ENCODE assay signal across 11 mouse cellular contexts in genomic region chr2:156924210-156924898, GRCm38 (mm10). TPM values are rescaled to one million over a fixed set of nuclear protein-coding genes. Genes with fewer than 3 reads are reported as not detected.
A peak's percentile ranks its signal among the peaks of the same experiment; 100 is the strongest.
DNase-seq lines count a peak whose midpoint lies in the region; ATAC-seq and TF ChIP-seq lines count a peak whose summit lies in the region.
"Had no signal": no experiment of that assay in that cellular context is flagged by ENCODE, and none has a peak within 500 bp of the region (broad histone marks: within the 10 kb centered on the region; RNA-seq: fewer than 3 reads in every experiment).

No protein-coding gene starts in this region.

- no peaks in the 10 kb centered on the region for H3K9me3 ChIP-seq in limb, embryonic 14.5 days (ENCODE audit: control insufficient read depth, low read length)
- no peaks in the 10 kb centered on the region for H3K9me3 ChIP-seq in limb, embryonic 10.5 days (replicated peaks)
- H3K9me3 ChIP-seq in liver, embryonic 13.5 days (replicated peaks), result no peaks in the 10 kb centered on the region
- no peaks in the 10 kb centered on the region for H3K9me3 ChIP-seq in midbrain, embryonic 13.5 days
- H3K9me3 ChIP-seq: limb, embryonic 13.5 days had no signal

- no peaks in the 10 kb centered on the region for H3K4me1 ChIP-seq in limb, embryonic 14.5 days (ENCODE audit: control insufficient read depth, insufficient read depth, low read length)
- H3K4me1 ChIP-seq in limb, embryonic 10.5 days, result peaks cover 6% of the 10 kb centered on the region
- peaks cover 81% of the 10 kb centered on the region for H3K4me1 ChIP-seq in liver, embryonic 13.5 days (replicated peaks)
- H3K4me1 ChIP-seq in midbrain, embryonic 13.5 days (replicated peaks), result peaks cover 4% of the 10 kb centered on the region; the same call in 1 of the 2 replicates
- H3K4me1 ChIP-seq: limb, embryonic 13.5 days had no signal

- H3K27ac ChIP-seq in limb, embryonic 14.5 days (replicated peaks; ENCODE audit: low read depth, low read length), result no peak overlapping the region
- H3K27ac ChIP-seq in limb, embryonic 10.5 days, result no peak overlapping the region
- peak overlapping the region; percentile 95 for H3K27ac ChIP-seq in liver, embryonic 13.5 days
- H3K27ac ChIP-seq in midbrain, embryonic 13.5 days, result no peak overlapping the region
- H3K27ac ChIP-seq: limb, embryonic 13.5 days had no signal

- peaks cover 18% of the 10 kb centered on the region; the same call in 1 of the 2 replicates for H3K36me3 ChIP-seq in limb, embryonic 14.5 days (ENCODE audit: control insufficient read depth, insufficient read depth, low read length)
- peaks cover 4% of the 10 kb centered on the region; the same call in 1 of the 2 replicates for H3K36me3 ChIP-seq in limb, embryonic 10.5 days
- peaks cover 31% of the 10 kb centered on the region for H3K36me3 ChIP-seq in liver, embryonic 13.5 days
- H3K36me3 ChIP-seq in midbrain, embryonic 13.5 days, result peaks cover 25% of the 10 kb centered on the region

- 44% methylated on average over 3 of the region's 3 CpGs for WGBS in limb, embryonic 14.5 days
- 68% methylated on average over 3 of the region's 3 CpGs for WGBS in limb, embryonic 10.5 days
- WGBS in liver, embryonic 13.5 days (ENCODE audit: insufficient replicate concordance), result 9% methylated on average over 3 of the region's 3 CpGs
- 71% methylated on average over 3 of the region's 3 CpGs for WGBS in midbrain, embryonic 13.5 days

- no peak overlapping the region for H3K9ac ChIP-seq in limb, embryonic 14.5 days (ENCODE audit: low read depth, low read length, severe bottlenecking)
- H3K9ac ChIP-seq in liver, embryonic 13.5 days, result peak overlapping the region; percentile 65
- no peak overlapping the region for H3K9ac ChIP-seq in midbrain, embryonic 13.5 days (replicated peaks)
- H3K9ac ChIP-seq: limb, embryonic 13.5 days had no signal

- H3K27me3 ChIP-seq in limb, embryonic 14.5 days (ENCODE audit: control insufficient read depth, insufficient read depth, low read length), result no peaks in the 10 kb centered on the region
- H3K27me3 ChIP-seq in limb, embryonic 10.5 days (ENCODE audit: low read depth, poor library complexity, severe bottlenecking), result no peaks in the 10 kb centered on the region
- no peaks in the 10 kb centered on the region for H3K27me3 ChIP-seq in liver, embryonic 13.5 days
- H3K27me3 ChIP-seq in midbrain, embryonic 13.5 days, result no peaks in the 10 kb centered on the region
- H3K27me3 ChIP-seq: limb, embryonic 13.5 days had no signal

- ATAC-seq in limb, embryonic 14.5 days (ENCODE audit: low FRiP score, low read depth), result no peak
- ATAC-seq in liver, embryonic 13.5 days (ENCODE audit: low read depth), result peak; percentile 96
- ATAC-seq in midbrain, embryonic 13.5 days, result no peak
- ATAC-seq: forebrain, embryonic 16.5 days had no signal

- no peak for TF ChIP-seq POLR2A in limb, embryonic 14.5 days (IDR thresholded peaks at IDR 0.05; ENCODE audit: borderline replicate concordance, extremely low read depth, insufficient read depth, insufficient read length)

- no peak overlapping the region for H3K4me2 ChIP-seq in limb, embryonic 14.5 days (replicated peaks; ENCODE audit: low read depth, low read length, severe bottlenecking)
- H3K4me2 ChIP-seq in liver, embryonic 13.5 days, result peak overlapping the region; percentile 58
- no peak overlapping the region for H3K4me2 ChIP-seq in midbrain, embryonic 13.5 days (replicated peaks)
- H3K4me2 ChIP-seq: limb, embryonic 13.5 days had no signal

- peak; percentile 27 for DNase-seq in limb, embryonic 14.5 days (ENCODE audit: low spot score)
- no peak for DNase-seq in limb, embryonic 10.5 days (ENCODE audit: low spot score)
- peak; percentile 86 for DNase-seq in c-Kit-positive CD71-positive TER-119-positive erythroid progenitor cells, embryonic 14.5 days (ENCODE audit: low spot score)
- DNase-seq in liver, embryonic 13.5 days, result peak; percentile 81
- no peak for DNase-seq in left cerebral cortex, adult 8-10 months (ENCODE audit: low spot score in 2 of 2)
- no peak for DNase-seq in left cerebral cortex, adult 11 months (ENCODE audit: low spot score)
- DNase-seq: cerebellum, adult 11 months; thymus, postnatal 4 days had no signal

- no peak overlapping the region for H3K4me3 ChIP-seq in limb, embryonic 14.5 days (replicated peaks; ENCODE audit: low read length)
- H3K4me3 ChIP-seq in limb, embryonic 10.5 days, result no peak overlapping the region
- peak overlapping the region; percentile 6; the same call in 1 of the 2 replicates for H3K4me3 ChIP-seq in liver, embryonic 13.5 days (replicated peaks)
- H3K4me3 ChIP-seq in midbrain, embryonic 13.5 days (replicated peaks), result no peak overlapping the region
- H3K4me3 ChIP-seq: limb, embryonic 13.5 days had no signal

RNA-seq across cellular contexts. Expression of gene Sla2, which starts 37.4 kb away (rescaled TPM):
- polyA plus RNA-seq in limb, embryonic 14.5 days (2012; rRNA removed), result 0.15 and 0.27 TPM in 2 replicates
- polyA plus RNA-seq in limb, embryonic 14.5 days (2014; fragmentation: Nextera tagmentation; extraction: Ambion mirVana), result 0.23 and 0.26 TPM in 2 replicates
- 0.45 and 0.58 TPM in 2 replicates for polyA plus RNA-seq in limb, embryonic 10.5 days (2016; fragmentation: Nextera tagmentation; extraction: Ambion mirVana)
- polyA plus RNA-seq in liver, embryonic 13.5 days (2015; fragmentation: Nextera tagmentation; extraction: Ambion mirVana), result 3.1 and 3.3 TPM in 2 replicates
- polyA plus RNA-seq in midbrain, embryonic 13.5 days (2015; fragmentation: Nextera tagmentation; extraction: Ambion mirVana), result 0.15 and 0.27 TPM in 2 replicates
- under 1 TPM; 0.26 to 0.68 (median 0.30) TPM for total RNA-seq in left cerebral cortex, adult 8-10 months (2022)

Comparison
In these comparisons a context has a peak if more than half of its experiments do, and no peak if none do; other contexts are left out.
1. DNase-seq: peak in limb, embryonic 14.5 days (single experiment), c-Kit-positive CD71-positive TER-119-positive erythroid progenitor cells, embryonic 14.5 days (single experiment) and liver, embryonic 13.5 days (single experiment); none in limb, embryonic 10.5 days (single experiment), left cerebral cortex, adult 8-10 months (0 of 2) and left cerebral cortex, adult 11 months (single experiment).